Mouse (Mus musculus) stomach, embryonic 14.5 days (tissue): ENCODE data around the gene Reln. TPM values are rescaled to one million over a fixed set of nuclear protein-coding genes. Genes with fewer than 3 reads are reported as not detected.

ENCODE experiments used
- ATAC-seq: fragments of 200-750 bp; cut with Nextera tagmentation; 2 replicates; pipeline ENCODE4 v1.8.0; 2017; ENCODE audit warnings: low read depth, moderate TSS enrichment; ENCODE audit not compliant: insufficient number of reproducible peaks, insufficient read depth, low FRiP score
- H3K27ac ChIP-seq: fragments of 300-500 bp; sonication (generic); 2 replicates; pipeline ENCODE4 v1.5.1; 2014; ENCODE audit warnings: mild to moderate bottlenecking, low read length, moderate library complexity, mixed read lengths
- H3K27me3 ChIP-seq: fragments of 300-500 bp; sonication (generic); 2 replicates; pipeline ENCODE4 v1.6.1; 2014; ENCODE audit warnings: low read length, control low read depth, mixed read lengths; ENCODE audit not compliant: control insufficient read depth, insufficient read depth
- H3K36me3 ChIP-seq: fragments of 300-500 bp; sonication (generic); 2 replicates; pipeline ENCODE4 v1.6.1; 2014; ENCODE audit warnings: mild to moderate bottlenecking, control low read depth, low read length, moderate library complexity, mixed read lengths; ENCODE audit not compliant: control insufficient read depth, insufficient read depth
- H3K4me1 ChIP-seq: fragments of 300-500 bp; sonication (generic); 2 replicates; pipeline ENCODE4 v1.6.1; 2014; ENCODE audit warnings: low read length, control low read depth, mixed read lengths; ENCODE audit not compliant: control insufficient read depth, insufficient read depth
- H3K4me2 ChIP-seq: fragments of 300-500 bp; sonication (generic); replicated peaks from 2 replicates; pipeline ENCODE4 v1.6.1; 2014; ENCODE audit warnings: low read depth, low read length, control low read depth
- H3K4me3 ChIP-seq: fragments of 300-500 bp; sonication (generic); 2 replicates; pipeline ENCODE4 v1.5.1; 2014; ENCODE audit warnings: low read depth, low read length, control low read depth
- H3K9ac ChIP-seq: fragments of 300-500 bp; sonication (generic); replicated peaks from 2 replicates; pipeline ENCODE4 v1.6.1; 2014; ENCODE audit warnings: low read depth, mild to moderate bottlenecking, control low read depth, low read length, moderate library complexity, mixed read lengths
- H3K9me3 ChIP-seq: fragments of 300-500 bp; sonication (generic); 2 replicates; pipeline ENCODE4 v1.6.1; 2016; ENCODE audit warnings: low read depth, low read length, control low read depth; ENCODE audit not compliant: control insufficient read depth
- WGBS: fragments of 180-500 bp; shearing (Covaris S2); extraction: QIAGEN DNeasy Blood & Tissue Kit; methylation state at CpG from one replicate; pipeline ENCODE4 v1.1.7; 2014; 5-methylcytosine and 5-hydroxymethylcytosine counted together
- polyA plus RNA-seq: library from polyadenylated mRNA; unstranded; fragments of >200 nt; fragmentation: Nextera tagmentation; extraction: Ambion mirVana; gene quantifications from 2 replicates; pipeline ENCODE4 v1.2.1, GENCODE M21; 2014

Reln gene
- polyA plus RNA-seq, 1 experiment from 2014 or later, result 5.2 TPM

GRCm38 (mm10) chr5:22041825-22042224 is 302.7 kb downstream of the Reln start:
- WGBS, result 70% methylated on average over 6 of the region's 6 CpGs
- ATAC-seq, result no peak
- no peak overlapping the region for H3K4me3 ChIP-seq
- no peak overlapping the region for H3K27ac ChIP-seq
- no peak overlapping the region for H3K4me2 ChIP-seq
- no peak overlapping the region for H3K9ac ChIP-seq
- no peaks in the 10 kb centered on the region for H3K27me3 ChIP-seq
- no peaks in the 10 kb centered on the region for H3K9me3 ChIP-seq
- H3K36me3 ChIP-seq, result no peaks in the 10 kb centered on the region
- H3K4me1 ChIP-seq, result no peaks in the 10 kb centered on the region

- WGBS, result 84% methylated on average over 12 of the region's 12 CpGs
These were observed 304.9 kb downstream of the Reln start for GRCm38 (mm10) chr5:22039375-22040149.

GRCm38 (mm10) chr5:22035201-22035600 is 309.3 kb downstream of the Reln start:
- 46% methylated on average over 8 of the region's 8 CpGs for WGBS
- Histone ChIP-seq H3K9me3 (no peaks in the 10 kb centered on the region), H3K4me1 (no peaks in the 10 kb centered on the region), H3K27me3 (no peaks in the 10 kb centered on the region), H3K4me2 (no peak overlapping the region), H3K4me3 (no peak overlapping the region), H3K36me3 (no peaks in the 10 kb centered on the region), H3K9ac (no peak overlapping the region), H3K27ac (no peak overlapping the region)
- no peak for ATAC-seq

More at GRCm38 (mm10) chr5:22039375-22040149, 304.9 kb downstream of the Reln start:
- Histone ChIP-seq H3K27me3 (no peaks in the 10 kb centered on the region), H3K4me2 (no peak overlapping the region), H3K9me3 (no peaks in the 10 kb centered on the region), H3K4me3 (no peak overlapping the region), H3K4me1 (no peaks in the 10 kb centered on the region), H3K36me3 (no peaks in the 10 kb centered on the region), H3K9ac (no peak overlapping the region), H3K27ac (no peak overlapping the region)
- no peak for ATAC-seq

- Histone ChIP-seq H3K4me1 (no peaks in the 10 kb centered on the region), H3K9me3 (no peaks in the 10 kb centered on the region), H3K27me3 (no peaks in the 10 kb centered on the region), H3K4me3 (no peak overlapping the region), H3K27ac (no peak overlapping the region), H3K36me3 (no peaks in the 10 kb centered on the region), H3K9ac (no peak overlapping the region), H3K4me2 (no peak overlapping the region)
- WGBS, result 92% methylated on average over 8 of the region's 8 CpGs
- no peak for ATAC-seq
These were observed 311.5 kb downstream of the Reln start for GRCm38 (mm10) chr5:22033039-22033438.

- ATAC-seq, result no peak
- no peak overlapping the region for H3K27ac ChIP-seq
- H3K4me1 ChIP-seq, result no peaks in the 10 kb centered on the region
- no peaks in the 10 kb centered on the region for H3K27me3 ChIP-seq
- no peak overlapping the region for H3K4me2 ChIP-seq
- H3K9me3 ChIP-seq, result no peaks in the 10 kb centered on the region
- no peak overlapping the region for H3K9ac ChIP-seq
- no peak overlapping the region for H3K4me3 ChIP-seq
- no peaks in the 10 kb centered on the region for H3K36me3 ChIP-seq
- 55% methylated on average over 7 of the region's 7 CpGs for WGBS
These were observed 312.8 kb downstream of the Reln start for GRCm38 (mm10) chr5:22031653-22032052.

GRCm38 (mm10) chr5:22028379-22028778 is 316.1 kb downstream of the Reln start:
- Histone ChIP-seq H3K27ac (no peak overlapping the region), H3K36me3 (no peaks in the 10 kb centered on the region), H3K27me3 (no peaks in the 10 kb centered on the region), H3K4me2 (no peak overlapping the region), H3K9me3 (no peaks in the 10 kb centered on the region), H3K4me1 (no peaks in the 10 kb centered on the region), H3K4me3 (no peak overlapping the region), H3K9ac (no peak overlapping the region)
- no peak for ATAC-seq
- 88% methylated on average over 11 of the region's 11 CpGs for WGBS

- Histone ChIP-seq H3K4me1 (no peaks in the 10 kb centered on the region), H3K9ac (no peak overlapping the region), H3K27me3 (no peaks in the 10 kb centered on the region), H3K4me3 (no peak overlapping the region), H3K36me3 (no peaks in the 10 kb centered on the region), H3K9me3 (no peaks in the 10 kb centered on the region), H3K27ac (no peak overlapping the region), H3K4me2 (no peak overlapping the region)
- 81% methylated on average over 6 of the region's 6 CpGs for WGBS
- ATAC-seq, result no peak
These were observed 317.1 kb downstream of the Reln start for GRCm38 (mm10) chr5:22027240-22027875.

GRCm38 (mm10) chr5:22025746-22026145 is 318.8 kb downstream of the Reln start:
- Histone ChIP-seq H3K4me2 (no peak overlapping the region), H3K9ac (no peak overlapping the region), H3K27ac (no peak overlapping the region), H3K36me3 (no peaks in the 10 kb centered on the region), H3K4me3 (no peak overlapping the region), H3K4me1 (no peaks in the 10 kb centered on the region), H3K9me3 (no peaks in the 10 kb centered on the region), H3K27me3 (no peaks in the 10 kb centered on the region)
- 81% methylated on average over 4 of the region's 4 CpGs for WGBS
- ATAC-seq, result no peak
